Mouse (Mus musculus) left cerebral cortex, adult 2 months (tissue): ENCODE data around the gene Gng8. TPM values are rescaled to one million over a fixed set of nuclear protein-coding genes. Genes with fewer than 3 reads are reported as not detected.

Experiments used
- DNase-seq, 2 experiments: peaks; one replicate each; pipeline ENCODE4 v3.0.0; 2021 to 2022; ENCODE audit warnings: low spot score in 2 of 2, mixed read lengths in 1 of 2; ENCODE audit errors: extremely low spot score in 1 of 2
- H3K27ac ChIP-seq: fragments of 200-600 bp; 2 replicates; pipeline ENCODE4 v1.8.1; 2022
- H3K4me3 ChIP-seq: fragments of 200-600 bp; 2 replicates; pipeline ENCODE4 v1.8.1; 2022
- CTCF ChIP-seq: fragments of 200-600 bp; IDR thresholded peaks from 2 replicates; pipeline ENCODE4 v1.8.1; 2022; ENCODE audit warnings: antibody characterized with exemption, mild to moderate bottlenecking, moderate library complexity
- intact Hi-C: fragments of 180-260 bp; cut with DNase I; formaldehyde crosslinking; loops from one replicate; pipeline ENCODE4 v1.15.1; 2025
- long read RNA-seq, 2 experiments: library from polyadenylated mRNA; stranded (forward); transcript quantifications; one replicate each; pipeline ENCODE4 v2.0.0; 2021; ENCODE audit warnings: borderline mapping rate in 2 of 2
- total RNA-seq, 2 experiments: library from RNA; stranded (reverse); gene quantifications; 2 replicates each; pipeline ENCODE4 v1.2.3; 2021

The Gng8 gene
- 1 to 10 TPM; 1.8 to 2.7 TPM for total RNA-seq
- long read RNA-seq, experiment 1, result 0 reads
- long read RNA-seq, experiment 2, partial matches to known transcripts, result 0 of 1 reads
- long read RNA-seq, experiment 2, other reads (novel, unspliced or antisense), result 0 of 1 reads

DNA sequence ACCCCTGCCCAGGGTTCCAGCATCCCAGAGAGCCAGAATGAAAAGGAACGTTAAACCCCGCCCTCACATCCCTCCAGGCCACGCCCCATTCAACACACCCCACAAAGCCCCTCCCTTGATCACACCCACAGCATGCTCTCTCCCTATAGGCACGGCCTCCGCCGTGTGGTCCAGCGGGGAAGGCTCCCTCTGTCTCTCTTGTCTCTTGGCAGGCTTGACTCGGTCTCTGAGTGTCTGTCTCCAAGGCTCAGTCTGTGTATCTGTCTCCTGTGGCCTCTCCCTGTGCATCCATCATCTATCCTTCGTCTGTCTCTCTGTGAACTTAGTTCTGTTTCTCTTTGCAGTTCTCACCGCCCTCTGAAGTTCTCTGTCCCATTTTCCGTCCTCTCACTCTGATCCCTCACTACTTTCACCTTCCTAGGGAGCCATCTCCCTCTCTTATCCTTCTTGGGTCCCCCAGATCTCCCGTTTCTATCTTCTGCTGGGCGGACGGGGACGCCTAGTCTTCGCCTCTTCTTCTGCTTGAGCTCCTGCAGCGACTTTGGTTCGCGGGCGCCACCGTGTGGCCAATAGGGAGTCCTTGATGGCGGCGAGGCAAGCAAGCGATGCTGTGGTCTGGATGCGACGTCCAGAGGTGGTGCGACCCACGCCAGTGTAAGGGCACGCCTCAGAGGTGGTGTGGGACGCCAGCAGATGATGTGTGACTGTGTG lies at the start of gene Gng8:
Gene Gng8 (plus strand): TSS at position 146 of the 711 bp plus-strand sequence.
- Histone ChIP-seq H3K27ac (peak within 1 kb of the TSS; percentile 42), H3K4me3 (peak within 1 kb of the TSS; percentile 34)
- peak; percentile 83 for DNase-seq
- peak; percentile 86 for TF ChIP-seq CTCF
- intact Hi-C loops, result loop anchor here (1.0 kb wide), 1 partner anchor 17 kb away; no protein-coding TSS in a partner anchor

DNA sequence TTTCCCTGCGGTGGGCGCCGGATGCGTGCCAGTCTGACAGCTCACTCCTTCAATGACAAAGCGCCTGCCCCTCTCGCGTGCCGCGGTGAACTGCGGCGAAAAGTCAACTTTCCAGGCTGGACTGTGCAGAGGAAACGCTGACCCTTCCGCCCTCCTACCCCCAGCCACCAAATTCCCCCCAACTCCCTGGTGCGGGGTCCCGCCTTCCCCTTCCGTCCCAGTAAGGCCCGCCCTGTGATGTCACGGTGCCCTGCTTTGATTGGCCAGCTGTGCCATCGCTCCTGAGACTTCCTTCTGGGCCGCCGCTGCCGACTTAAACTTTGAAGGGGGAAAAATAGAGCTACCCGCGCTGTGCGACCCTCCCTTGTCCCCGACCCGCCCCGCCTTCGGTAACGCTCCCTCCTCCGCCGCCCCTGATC lies 48.9 kb upstream of the Gng8 start, which contains the start of gene Prkd2:
Gene Prkd2 (plus strand): TSS at position 258 of the 419 bp plus-strand sequence.
- H3K27ac ChIP-seq, result peak within 1 kb of the TSS; percentile 83
- intact Hi-C loops, result no loop called here
- no peak for TF ChIP-seq CTCF
- peak within 1 kb of the TSS; percentile 49 for H3K4me3 ChIP-seq
- peak; percentile 84 to 87 for DNase-seq

DNA sequence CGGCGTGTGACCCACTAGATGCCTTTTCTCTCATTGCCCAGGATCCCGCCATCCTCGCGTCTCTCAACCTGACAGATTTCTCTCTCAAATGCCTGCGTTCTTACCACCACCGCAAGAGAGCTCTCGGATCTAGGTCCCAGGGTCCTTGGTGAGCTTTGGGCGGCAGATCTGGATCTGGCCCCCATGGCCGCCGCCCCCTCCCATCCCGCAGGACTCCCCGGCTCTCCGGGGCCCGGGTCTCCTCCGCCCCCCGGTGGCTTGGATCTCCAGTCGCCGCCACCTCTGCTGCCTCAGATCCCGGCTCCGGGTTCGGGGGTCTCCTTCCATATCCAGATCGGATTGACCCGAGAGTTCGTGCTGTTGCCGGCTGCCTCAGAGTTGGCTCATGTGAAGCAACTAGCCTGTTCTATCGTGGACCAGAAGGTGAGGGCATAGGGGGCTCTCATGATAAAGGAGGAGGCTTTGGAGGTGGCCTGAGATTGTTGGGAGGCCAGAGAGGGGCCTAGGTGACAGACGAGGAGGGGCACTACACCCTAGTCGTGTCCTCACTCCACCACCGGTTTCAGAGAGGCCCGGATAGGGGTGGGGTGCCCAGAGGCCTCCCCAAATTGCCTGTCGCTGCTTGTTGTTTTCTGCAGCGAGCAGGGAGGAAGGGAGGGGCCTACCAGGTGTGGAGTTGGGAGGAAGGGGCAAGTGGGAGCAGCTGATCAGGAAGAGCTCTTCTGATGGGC lies 48.0 kb upstream of the Gng8 start:
- intact Hi-C loops, result no loop called here
- peak in 1 of 2 experiments; percentile 27 for DNase-seq
- H3K27ac ChIP-seq, result peak overlapping the region; percentile 83
- TF ChIP-seq CTCF, result no peak; the same call in 1 of the 2 replicates
- H3K4me3 ChIP-seq, result peak overlapping the region; percentile 49

DNA sequence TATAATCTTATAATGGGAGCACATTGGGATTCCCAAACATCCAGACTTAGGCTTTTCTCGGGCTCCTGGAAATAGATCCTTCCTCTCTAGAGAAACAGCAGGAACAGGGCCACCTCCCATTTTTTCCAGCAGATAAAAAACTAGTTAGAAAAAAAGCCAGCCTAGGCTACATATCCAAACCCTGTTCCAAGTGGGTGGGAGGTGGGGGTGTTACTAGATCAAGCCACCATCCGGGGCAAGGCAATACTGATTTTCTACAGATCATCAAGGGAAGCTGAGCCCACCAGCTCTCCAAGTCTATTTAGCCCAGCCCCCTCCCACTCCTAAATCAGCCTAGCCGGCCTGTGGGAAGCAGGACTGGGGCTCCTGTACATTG lies 46.9 kb upstream of the Gng8 start:
- peak overlapping the region; percentile 30 for H3K4me3 ChIP-seq
- intact Hi-C loops, result no loop called here
- H3K27ac ChIP-seq, result peak overlapping the region; percentile 77
- DNase-seq, result no peak
- TF ChIP-seq CTCF, result no peak

DNA sequence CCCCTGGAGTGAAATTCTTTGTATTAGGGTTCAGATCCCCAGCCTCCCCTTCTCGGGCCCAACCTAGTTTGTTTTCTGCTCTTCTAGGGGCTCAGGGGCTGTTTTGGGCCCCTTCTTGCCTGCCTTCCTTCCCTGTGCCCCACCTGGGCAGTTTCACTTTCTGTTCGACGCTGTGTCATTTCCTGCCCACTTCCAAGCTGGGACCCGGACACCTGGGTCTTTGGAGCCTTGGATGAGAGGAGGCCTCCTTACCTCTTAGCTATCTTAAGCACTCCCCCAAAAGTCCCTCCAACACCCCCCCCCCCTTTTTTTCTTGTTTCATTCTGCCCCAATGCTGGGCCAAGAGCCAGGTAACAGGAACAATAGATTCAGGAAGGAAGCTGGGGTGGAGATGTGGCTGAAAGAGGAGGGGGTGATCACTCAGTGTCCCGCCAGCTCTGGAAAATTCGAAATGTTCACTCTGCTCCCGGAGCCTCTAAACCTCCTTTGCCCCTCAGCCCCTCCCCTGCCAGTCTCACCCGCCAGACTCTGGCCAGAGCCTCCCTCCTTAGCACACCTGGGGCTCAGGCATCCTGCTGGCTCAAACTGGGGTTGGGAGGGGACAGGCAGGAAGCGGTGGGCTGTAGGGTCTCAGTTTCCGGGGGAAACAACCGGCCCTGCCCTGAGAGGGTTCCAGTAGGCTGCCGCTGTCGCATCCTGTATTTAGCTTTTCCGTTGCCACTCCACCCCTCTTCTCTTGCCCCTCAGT lies 46.3 kb upstream of the Gng8 start:
- H3K27ac ChIP-seq, result peak overlapping the region; percentile 77
- peak in 1 of 2 experiments; percentile 11 for DNase-seq
- intact Hi-C loops, result no loop called here
- TF ChIP-seq CTCF, result no peak
- H3K4me3 ChIP-seq, result peak overlapping the region; percentile 30; the same call in 1 of the 2 replicates

DNA sequence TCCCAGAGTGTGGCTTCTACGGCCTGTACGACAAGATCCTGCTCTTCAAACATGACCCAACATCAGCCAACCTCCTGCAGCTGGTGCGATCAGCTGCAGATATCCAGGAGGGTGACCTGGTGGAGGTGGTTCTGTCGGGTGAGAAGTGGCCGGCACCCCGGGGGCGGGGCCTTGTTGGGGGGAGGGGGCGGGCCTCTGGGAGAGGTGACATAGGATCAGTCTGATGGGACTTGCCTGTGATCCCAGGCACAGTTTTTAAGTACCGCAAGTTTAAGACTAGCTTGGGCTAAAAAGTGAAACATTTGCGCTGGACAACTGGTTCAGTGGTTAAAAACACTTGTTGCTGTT lies 45.8 kb upstream of the Gng8 start:
- Histone ChIP-seq H3K27ac (peak overlapping the region; percentile 67), H3K4me3 (no peak overlapping the region)
- intact Hi-C loops, result no loop called here
- no peak for TF ChIP-seq CTCF
- DNase-seq, result no peak

DNA sequence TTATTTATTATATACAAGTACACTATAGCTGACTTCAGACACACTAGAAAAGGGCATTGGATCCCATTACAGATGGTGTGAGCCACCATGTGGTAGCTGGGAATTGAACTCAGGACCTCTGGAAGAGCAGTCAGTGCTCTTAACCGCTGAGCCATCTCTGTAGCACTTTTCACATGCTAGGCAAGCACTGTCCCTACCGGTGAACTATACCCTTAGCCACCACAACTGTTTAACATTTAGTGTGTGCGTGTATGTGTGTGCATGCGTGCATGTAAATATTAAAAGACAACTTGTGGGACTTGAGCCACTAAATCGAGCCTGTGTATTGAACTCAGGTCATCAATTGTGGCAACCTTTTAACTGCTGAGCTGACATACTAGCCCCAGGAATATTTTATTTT lies 44.8 kb upstream of the Gng8 start:
- TF ChIP-seq CTCF, result no peak
- intact Hi-C loops, result no loop called here

DNA sequence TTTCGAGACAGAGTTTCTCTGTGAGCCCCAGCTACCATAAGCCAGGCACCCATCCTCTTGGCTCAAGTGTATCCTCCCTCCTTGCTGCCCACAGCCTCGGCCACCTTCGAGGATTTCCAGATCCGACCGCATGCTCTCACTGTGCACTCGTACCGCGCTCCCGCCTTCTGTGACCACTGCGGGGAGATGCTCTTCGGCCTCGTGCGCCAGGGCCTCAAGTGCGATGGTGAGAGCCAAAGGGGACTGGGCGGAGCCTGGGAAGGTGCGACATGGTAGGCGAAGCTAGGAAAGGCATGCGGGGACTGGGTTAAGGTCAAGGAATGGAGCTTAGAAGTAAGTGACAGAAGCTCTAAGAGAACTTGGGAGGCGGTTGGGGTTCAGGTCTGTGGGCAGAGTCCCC lies 44.1 kb upstream of the Gng8 start:
- no peak overlapping the region for H3K4me3 ChIP-seq
- TF ChIP-seq CTCF, result no peak
- intact Hi-C loops, result no loop called here
- no peak for DNase-seq
- H3K27ac ChIP-seq, result no peak overlapping the region

More for the DNA sequence above, 44.8 kb upstream of the Gng8 start:
- DNase-seq, result no peak
- Histone ChIP-seq H3K27ac (no peak overlapping the region), H3K4me3 (no peak overlapping the region)

DNA sequence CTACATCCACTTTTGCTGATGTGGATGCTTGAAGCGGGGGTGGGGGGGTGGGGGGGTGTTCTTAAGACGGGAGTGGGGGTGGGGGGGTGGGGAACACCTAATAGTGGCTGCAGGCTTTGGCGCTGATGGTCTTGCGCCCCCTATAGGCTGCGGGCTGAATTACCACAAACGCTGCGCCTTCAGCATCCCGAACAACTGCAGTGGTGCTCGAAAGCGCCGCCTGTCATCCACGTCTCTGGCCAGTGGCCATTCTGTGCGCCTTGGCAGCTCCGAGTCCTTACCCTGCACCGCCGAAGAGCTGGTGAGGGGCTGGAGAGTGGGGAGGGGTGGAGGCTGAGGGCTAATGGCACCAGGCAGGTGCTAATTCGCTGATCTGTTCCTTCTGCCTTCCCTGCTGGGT lies 43.0 kb upstream of the Gng8 start:
- Histone ChIP-seq H3K4me3 (no peak overlapping the region), H3K27ac (no peak overlapping the region)
- peak; percentile 76 to 79 for DNase-seq
- TF ChIP-seq CTCF, result peak; percentile 75
- intact Hi-C loops, result loop anchor here (2.0 kb wide), 1 partner anchor 40 kb away; no protein-coding TSS in a partner anchor

DNA sequence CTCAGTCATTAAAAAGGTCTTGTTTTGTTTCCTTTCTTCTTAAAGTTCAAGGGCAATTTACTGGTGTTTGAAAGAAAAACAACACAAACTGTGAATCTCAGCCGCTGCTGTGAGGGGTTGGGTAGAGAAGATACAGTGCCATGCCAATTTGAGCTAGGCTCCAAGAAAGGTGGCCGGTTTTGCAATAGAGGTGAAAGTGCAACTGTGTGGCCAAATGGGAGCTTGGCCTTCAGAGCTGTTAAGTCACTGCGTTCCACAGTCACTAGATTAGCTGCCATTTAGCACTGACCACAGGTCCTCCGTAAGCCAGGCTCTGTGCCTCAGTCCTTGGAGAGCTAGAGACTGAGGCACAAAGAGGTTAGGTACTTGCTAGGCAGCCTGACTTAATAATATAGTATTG lies 40.0 kb upstream of the Gng8 start:
- no peak for TF ChIP-seq CTCF
- Histone ChIP-seq H3K27ac (no peak overlapping the region), H3K4me3 (no peak overlapping the region)
- intact Hi-C loops, result no loop called here
- DNase-seq, result no peak

DNA sequence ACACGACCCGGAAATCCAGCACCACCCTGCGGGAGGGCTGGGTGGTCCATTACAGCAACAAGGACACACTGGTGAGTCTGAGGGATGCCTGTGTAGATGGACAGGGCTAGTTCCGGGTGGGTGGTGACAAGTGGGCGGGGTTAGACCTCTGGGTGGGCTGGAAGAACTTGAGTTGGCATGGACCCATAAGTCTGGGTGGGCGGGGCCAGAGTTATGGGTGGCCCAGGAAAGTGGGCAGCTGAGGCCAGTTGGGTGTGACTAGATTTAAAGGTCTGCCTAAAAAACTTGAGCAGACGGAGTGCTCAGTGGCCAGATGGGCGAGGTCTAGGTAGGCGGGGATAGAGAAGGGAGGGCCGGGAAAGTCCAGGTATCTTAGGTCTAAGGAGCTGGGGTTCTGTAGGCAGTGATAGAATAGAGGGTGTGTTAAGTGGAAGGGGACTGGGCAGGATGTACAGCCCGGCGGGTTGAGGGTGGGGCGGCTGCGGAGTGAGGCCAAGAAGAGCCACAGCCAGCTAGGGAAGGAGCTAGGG lies 38.2 kb upstream of the Gng8 start:
- TF ChIP-seq CTCF, result no peak
- intact Hi-C loops, result no loop called here
- H3K4me3 ChIP-seq, result no peak overlapping the region
- H3K27ac ChIP-seq, result no peak overlapping the region
- DNase-seq, result no peak
